Mouse (Mus musculus): ENCODE measurements around the gene Zfp65.
A peak's percentile ranks its signal among the peaks of the same experiment; 100 is the strongest.
"Not testable (repeated sequence)": the region's sequence is repeated elsewhere in the genome, so short reads cannot be mapped to it uniquely, and the experiment has no call there.

GRCm38 (mm10) chr13:67682959-67683735, 45.8 kb downstream of the Zfp65 start:
- TF ChIP-seq CEBPB (IDR thresholded peaks at IDR 0.05; ENCODE audit: insufficient read depth, poor library complexity, severe bottlenecking); MYOD1 (IDR thresholded peaks at IDR 0.05; ENCODE audit: control insufficient read depth in 1 of 3, insufficient read length in 2 of 3, low read depth in 2 of 3); POLR2A (IDR thresholded peaks at IDR 0.05; ENCODE audit: insufficient read length, low read depth); TCF12 (IDR thresholded peaks at IDR 0.05; ENCODE audit: insufficient read depth, poor library complexity, severe bottlenecking); USF1 (IDR thresholded peaks at IDR 0.05; ENCODE audit: low read depth); E2F4 (IDR thresholded peaks at IDR 0.05; ENCODE audit: insufficient read depth); MYOG (IDR thresholded peaks at IDR 0.05; ENCODE audit: control insufficient read depth in 1 of 3, insufficient read depth in 1 of 3, insufficient read length in 2 of 3, low read depth in 2 of 3): not testable (repeated sequence)
- peak; percentile 10 for TF ChIP-seq POLR2AphosphoS2 (IDR thresholded peaks at IDR 0.05; ENCODE audit: insufficient read length, low read depth)
- peak; percentile 94 for TF ChIP-seq MAX (IDR thresholded peaks at IDR 0.05; ENCODE audit: low read depth)
